8 mouse cellular contexts compared by ENCODE assay signal in genomic region chr5:52476292-52476701, GRCm38 (mm10). TPM values are rescaled to one million over a fixed set of nuclear protein-coding genes. Genes with fewer than 3 reads are reported as not detected.
DNase-seq lines count a peak whose midpoint lies in the region; ATAC-seq and TF ChIP-seq lines count a peak whose summit lies in the region.

No protein-coding gene starts in this region.

- peak overlapping the region; percentile 74 for H3K4me2 ChIP-seq in hindbrain, embryonic 11.5 days (replicated peaks; ENCODE audit: low read depth, low read length)
- peak overlapping the region; percentile 79 for H3K4me2 ChIP-seq in lung, embryonic 15.5 days

- no peaks in the 10 kb centered on the region for H3K9me3 ChIP-seq in ES-E14 (ENCODE audit: control insufficient read depth, insufficient read depth, low read depth, low read length)
- H3K9me3 ChIP-seq in hindbrain, embryonic 11.5 days (ENCODE audit: control insufficient read depth, low read length): no peaks in the 10 kb centered on the region
- no peaks in the 10 kb centered on the region for H3K9me3 ChIP-seq in lung, embryonic 15.5 days

- peaks cover 2% of the 10 kb centered on the region in 2 experiments; a peak in 1 of 4 replicates for H3K4me1 ChIP-seq in ES-E14 (ENCODE audit: control insufficient read depth in 2 of 2, insufficient read depth in 2 of 2, low read length in 2 of 2, poor library complexity in 1 of 2)
- peaks cover 2% of the 10 kb centered on the region; the same call in 1 of the 2 replicates for H3K4me1 ChIP-seq in hindbrain, embryonic 11.5 days (replicated peaks; ENCODE audit: control insufficient read depth, insufficient read depth, low read length)
- H3K4me1 ChIP-seq in lung, embryonic 15.5 days: peaks cover 12% of the 10 kb centered on the region

- peak; percentile 88 for ATAC-seq in hindbrain, embryonic 11.5 days (ENCODE audit: low FRiP score)
- ATAC-seq in lung, embryonic 15.5 days (ENCODE audit: borderline replicate concordance, extremely low read depth, low FRiP score, low TSS enrichment): peak; percentile 93

- H3K9ac ChIP-seq in ES-E14 (ENCODE audit: insufficient read depth, low read depth, low read length, poor library complexity, severe bottlenecking): peak overlapping the region; percentile 33
- H3K9ac ChIP-seq in hindbrain, embryonic 11.5 days (ENCODE audit: low read depth, low read length): peak overlapping the region; percentile 70
- peak overlapping the region; percentile 43 for H3K9ac ChIP-seq in lung, embryonic 15.5 days

- in situ Hi-C loops in ES-E14 (cut with MboI; ENCODE audit: low sequenced_read_pairs in 2 of 2, unreplicated experiment in 2 of 2): no loop called here

- DNase-seq in ES-E14 (ENCODE audit: low read depth, low spot score): peak; percentile 59
- peak; percentile 86 to 89 for DNase-seq in cerebellum, postnatal 10 days
- peak; percentile 67 to 73 for DNase-seq in frontal cortex, postnatal 14 days (ENCODE audit: low spot score in 2 of 2)
- DNase-seq in hindbrain, embryonic 11.5 days (ENCODE audit: low spot score): peak; percentile 75
- peak; percentile 83 for DNase-seq in layer of hippocampus, adult 9-11 months
- peak; percentile 61 for DNase-seq in ovary, postnatal 10 days (ENCODE audit: low spot score)
- DNase-seq in thymus, postnatal 0 days (ENCODE audit: low spot score): peak; percentile 27

- H3K27me3 ChIP-seq in hindbrain, embryonic 11.5 days (ENCODE audit: control insufficient read depth, insufficient read depth, low read length): no peaks in the 10 kb centered on the region
- H3K27me3 ChIP-seq in lung, embryonic 15.5 days: 0 out of 2 replicates have a peak, but pooled peaks cover 2% of the 10 kb centered on the region

- peak overlapping the region; percentile 59 for H3K4me3 ChIP-seq in ES-E14 (ENCODE audit: insufficient read depth in 1 of 2, low read depth in 1 of 2, low read length in 2 of 2, poor library complexity in 1 of 2, severe bottlenecking in 1 of 2)
- peak overlapping the region; percentile 39 for H3K4me3 ChIP-seq in hindbrain, embryonic 11.5 days (ENCODE audit: low read depth, low read length)
- H3K4me3 ChIP-seq in lung, embryonic 15.5 days: peak overlapping the region; percentile 48

- H3K27ac ChIP-seq in ES-E14 (ENCODE audit: insufficient read depth, low read depth, low read length, poor library complexity, severe bottlenecking): no peak overlapping the region
- H3K27ac ChIP-seq in hindbrain, embryonic 11.5 days (ENCODE audit: low read depth, low read length): peak overlapping the region; percentile 30; the same call in 1 of the 2 replicates
- H3K27ac ChIP-seq in lung, embryonic 15.5 days: peak overlapping the region; percentile 78

- no peaks in the 10 kb centered on the region for H3K36me3 ChIP-seq in ES-E14 (ENCODE audit: control insufficient read depth, insufficient read depth, low read length, poor library complexity, severe bottlenecking)
- H3K36me3 ChIP-seq in hindbrain, embryonic 11.5 days (ENCODE audit: control insufficient read depth, insufficient read depth, low read length): no peaks in the 10 kb centered on the region
- no peaks in the 10 kb centered on the region for H3K36me3 ChIP-seq in lung, embryonic 15.5 days

- 1% methylated on average over 23 of the region's 23 CpGs for WGBS in hindbrain, embryonic 11.5 days
- under 1% methylated on average over 23 of the region's 23 CpGs for WGBS in lung, embryonic 15.5 days

TF ChIP-seq in ES-E14, 5 proteins besides CTCF, POLR2A, EP300 and RAD21:
- TF ChIP-seq ZNF384 (IDR thresholded peaks at IDR 0.05; ENCODE audit: low read depth, low read length): no peak
- no peak for TF ChIP-seq ZC3H11A (IDR thresholded peaks at IDR 0.05; ENCODE audit: borderline replicate concordance, low read depth, low read length)
- TF ChIP-seq MAFK (IDR thresholded peaks at IDR 0.05; ENCODE audit: insufficient read depth, low read depth, low read length): no peak
- TF ChIP-seq CHD2 (IDR thresholded peaks at IDR 0.05; ENCODE audit: low read depth, low read length): 0 out of 2 replicates have a peak, but pooled peaks have one; percentile 30
- no peak for TF ChIP-seq HCFC1 (IDR thresholded peaks at IDR 0.05; ENCODE audit: borderline replicate concordance, insufficient read depth, low read length)
TF ChIP-seq in ES-E14: peak in this region for 1.

RNA-seq across cellular contexts. Expression of gene Ccdc149, which starts 5.0 kb away (rescaled TPM):
- 0.11 and 0.27 TPM in 2 replicates for total RNA-seq in ES-E14 (2012; rRNA removed)
- 3.1 and 3.4 TPM in 2 replicates for polyA plus RNA-seq in hindbrain, embryonic 11.5 days (2014; fragmentation: Nextera tagmentation; extraction: Ambion mirVana)
- 3.3 TPM in 2 replicates for polyA plus RNA-seq in lung, embryonic 15.5 days (2015; fragmentation: Nextera tagmentation; extraction: Ambion mirVana)
- 0.26 and 0.42 TPM in 2 replicates for polyA plus RNA-seq in thymus, postnatal 0 days (2015; fragmentation: Nextera tagmentation; extraction: Ambion mirVana)

Comparison
In these comparisons a context has a peak if more than half of its experiments do, and no peak if none do; other contexts are left out.
1. DNase-seq: peak in every context shown above with its lines; median percentile 88 in cerebellum, postnatal 10 days; 83 in layer of hippocampus, adult 9-11 months; 75 in hindbrain, embryonic 11.5 days; 70 in frontal cortex, postnatal 14 days; 61 in ovary, postnatal 10 days; 59 in ES-E14; 27 in thymus, postnatal 0 days.